Mouse (Mus musculus) liver, adult 2 months (tissue): Measurements from ENCODE around the gene Arhgap5.

Experiments
- CTCF ChIP-seq: fragments of 200-500 bp; IDR thresholded peaks from 2 replicates; pipeline ENCODE4 v1.5.1; 2011; ENCODE audit warnings: low read depth, low read length, control low read depth
- POLR2A ChIP-seq: fragments of 200-500 bp; IDR thresholded peaks from 2 replicates; pipeline ENCODE4 v1.6.1; 2011; ENCODE audit warnings: low read length, control low read depth; ENCODE audit not compliant: insufficient read depth; ENCODE audit errors: extremely low read depth

GRCm38 (mm10) chr12:52479323-52479722, 24.4 kb upstream of the Arhgap5 start:
- no peak for TF ChIP-seq CTCF
- TF ChIP-seq POLR2A: no peak
